Mouse (Mus musculus) C2C12 (cell line): Measurements from ENCODE around the gene Nup37.

Experiments
- CEBPB ChIP-seq: IDR thresholded peaks from one replicate; pipeline ENCODE4 v1.6.1; 2011; ENCODE audit warnings: low read depth, mild to moderate bottlenecking, control low read depth, moderate library complexity
- CTCF ChIP-seq: IDR thresholded peaks from one replicate; pipeline ENCODE4 v1.5.1; 2011; ENCODE audit not compliant: control insufficient read depth, insufficient read depth, insufficient read length
- FOSL1 ChIP-seq: IDR thresholded peaks from one replicate; pipeline ENCODE4 v1.8.0; 2011; ENCODE audit warnings: mild to moderate bottlenecking, low read length; ENCODE audit not compliant: poor library complexity, insufficient read depth, severe bottlenecking
- MAX ChIP-seq: IDR thresholded peaks from one replicate; pipeline ENCODE4 v1.6.1; 2011; ENCODE audit warnings: mild to moderate bottlenecking, control low read depth
- MYOD1 ChIP-seq: IDR thresholded peaks from one replicate; pipeline ENCODE4 v1.6.1; 2011; ENCODE audit warnings: low read depth; ENCODE audit not compliant: control insufficient read depth, insufficient read length
- USF1 ChIP-seq: IDR thresholded peaks from one replicate; pipeline ENCODE4 v1.6.1; 2011; ENCODE audit warnings: low read depth, mild to moderate bottlenecking, control low read depth, moderate library complexity

GRCm38 (mm10) chr10:88113290-88113689, 33.5 kb upstream of the Nup37 start:
- TF ChIP-seq CTCF = no peak
- no peak for TF ChIP-seq USF1
- TF ChIP-seq MAX = no peak
- no peak for TF ChIP-seq MYOD1
- no peak for TF ChIP-seq CEBPB
- TF ChIP-seq FOSL1 = no peak
